ENCODE assay signal across 14 mouse cellular contexts in the genomic region with DNA sequence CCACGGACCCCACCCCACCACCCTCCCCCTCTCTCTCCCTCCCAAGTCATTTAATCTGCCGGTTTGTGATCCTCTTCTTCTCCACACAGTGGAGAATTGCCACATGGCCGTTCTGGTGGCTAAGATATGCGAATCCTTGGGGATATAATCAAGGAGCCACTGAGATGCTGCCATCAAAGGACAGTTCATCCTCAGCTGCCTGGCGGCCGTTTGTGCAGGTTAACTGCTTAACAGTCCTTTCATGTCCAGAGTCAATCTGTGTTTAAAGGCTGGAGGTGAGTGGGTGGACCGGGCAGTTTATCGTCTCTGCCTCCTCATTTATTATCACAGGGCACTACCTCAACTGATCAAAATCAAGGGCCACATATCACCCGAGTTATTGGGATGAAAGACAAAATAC.
DNase-seq lines count a peak whose midpoint lies in the region; ATAC-seq lines count a peak whose summit lies in the region.
"Had no signal": no experiment of that assay in that cellular context is flagged by ENCODE, and none has a peak within 500 bp of the region (broad histone marks: within the 10 kb centered on the region; RNA-seq: fewer than 3 reads in every experiment).

No protein-coding gene starts in this region.

- no peak for ATAC-seq in heart, embryonic 13.5 days (ENCODE audit: extremely low read depth, insufficient number of reproducible peaks, low FRiP score, low TSS enrichment)
- no peak for ATAC-seq in embryonic facial prominence, embryonic 14.5 days (ENCODE audit: low read depth)
- no peak; the same call in 1 of the 2 replicates for ATAC-seq in midbrain, embryonic 14.5 days (ENCODE audit: low FRiP score, low TSS enrichment)

- peak overlapping the region; percentile 36; the same call in 1 of the 2 replicates for H3K27ac ChIP-seq in heart, embryonic 13.5 days (replicated peaks)
- H3K27ac ChIP-seq in heart, embryonic 10.5 days = no peak overlapping the region
- no peak overlapping the region for H3K27ac ChIP-seq in embryonic facial prominence, embryonic 14.5 days (replicated peaks; ENCODE audit: low read depth, low read length)
- peak overlapping the region; percentile 71; the same call in 1 of the 2 replicates for H3K27ac ChIP-seq in limb, embryonic 10.5 days
- H3K27ac ChIP-seq in midbrain, embryonic 14.5 days (replicated peaks; ENCODE audit: low read depth, low read length) = no peak overlapping the region
- H3K27ac ChIP-seq: gastrocnemius, adult 2 months; hindbrain, embryonic 15.5 days; liver, embryonic 14.5 days had no signal

- no peaks in the 10 kb centered on the region for H3K9me3 ChIP-seq in heart, embryonic 13.5 days
- no peaks in the 10 kb centered on the region for H3K9me3 ChIP-seq in heart, embryonic 10.5 days
- no peaks in the 10 kb centered on the region for H3K9me3 ChIP-seq in embryonic facial prominence, embryonic 14.5 days (ENCODE audit: control insufficient read depth, low read length)
- H3K9me3 ChIP-seq in limb, embryonic 10.5 days (replicated peaks) = no peaks in the 10 kb centered on the region
- no peaks in the 10 kb centered on the region for H3K9me3 ChIP-seq in midbrain, embryonic 14.5 days (ENCODE audit: control insufficient read depth, low read length)
- H3K9me3 ChIP-seq: hindbrain, embryonic 15.5 days; limb, embryonic 12.5 days had no signal

- peak overlapping the region; percentile 11; the same call in 1 of the 2 replicates for H3K4me2 ChIP-seq in heart, embryonic 13.5 days
- H3K4me2 ChIP-seq in embryonic facial prominence, embryonic 14.5 days (ENCODE audit: low read depth, low read length) = peak overlapping the region; percentile 13; the same call in 1 of the 2 replicates
- no peak overlapping the region for H3K4me2 ChIP-seq in midbrain, embryonic 14.5 days (ENCODE audit: low read length)
- H3K4me2 ChIP-seq: hindbrain, embryonic 15.5 days; limb, embryonic 12.5 days had no signal

- peaks cover 18% of the 10 kb centered on the region for H3K4me1 ChIP-seq in heart, embryonic 13.5 days
- H3K4me1 ChIP-seq in heart, embryonic 10.5 days = peaks cover 20% of the 10 kb centered on the region
- peaks cover 14% of the 10 kb centered on the region for H3K4me1 ChIP-seq in embryonic facial prominence, embryonic 14.5 days (ENCODE audit: control insufficient read depth, insufficient read depth, low read length)
- peaks cover 28% of the 10 kb centered on the region for H3K4me1 ChIP-seq in limb, embryonic 10.5 days
- H3K4me1 ChIP-seq in midbrain, embryonic 14.5 days (ENCODE audit: control insufficient read depth, insufficient read depth, low read length) = peaks cover 21% of the 10 kb centered on the region
- H3K4me1 ChIP-seq: hindbrain, embryonic 15.5 days had no signal

- H3K36me3 ChIP-seq in heart, embryonic 13.5 days = no peaks in the 10 kb centered on the region
- no peaks in the 10 kb centered on the region for H3K36me3 ChIP-seq in heart, embryonic 10.5 days
- no peaks in the 10 kb centered on the region for H3K36me3 ChIP-seq in embryonic facial prominence, embryonic 14.5 days (ENCODE audit: control insufficient read depth, insufficient read depth, low read length)
- H3K36me3 ChIP-seq in limb, embryonic 10.5 days = no peaks in the 10 kb centered on the region
- H3K36me3 ChIP-seq in midbrain, embryonic 14.5 days (ENCODE audit: control insufficient read depth, insufficient read depth, low read length) = no peaks in the 10 kb centered on the region
- H3K36me3 ChIP-seq: hindbrain, embryonic 15.5 days; limb, embryonic 12.5 days had no signal

- H3K27me3 ChIP-seq in heart, embryonic 13.5 days (replicated peaks) = no peaks in the 10 kb centered on the region
- H3K27me3 ChIP-seq in heart, embryonic 10.5 days (ENCODE audit: insufficient read depth, poor library complexity, severe bottlenecking) = no peaks in the 10 kb centered on the region
- H3K27me3 ChIP-seq in embryonic facial prominence, embryonic 14.5 days (replicated peaks; ENCODE audit: control insufficient read depth, insufficient read depth, low read length) = no peaks in the 10 kb centered on the region
- no peaks in the 10 kb centered on the region for H3K27me3 ChIP-seq in limb, embryonic 10.5 days (ENCODE audit: low read depth, poor library complexity, severe bottlenecking)
- no peaks in the 10 kb centered on the region for H3K27me3 ChIP-seq in midbrain, embryonic 14.5 days (ENCODE audit: control insufficient read depth, insufficient read depth, low read length)
- H3K27me3 ChIP-seq: hindbrain, embryonic 15.5 days; limb, embryonic 12.5 days had no signal

- no peak overlapping the region for H3K9ac ChIP-seq in heart, embryonic 13.5 days
- H3K9ac ChIP-seq in embryonic facial prominence, embryonic 14.5 days (ENCODE audit: low read depth, low read length) = no peak overlapping the region
- H3K9ac ChIP-seq in midbrain, embryonic 14.5 days (replicated peaks; ENCODE audit: low read length) = no peak overlapping the region
- H3K9ac ChIP-seq: hindbrain, embryonic 15.5 days; limb, embryonic 12.5 days; liver, embryonic 14.5 days had no signal

- DNase-seq in heart, embryonic 10.5 days (ENCODE audit: low spot score) = no peak
- no peak for DNase-seq in embryonic facial prominence, embryonic 14.5 days (ENCODE audit: low spot score)
- DNase-seq in limb, embryonic 10.5 days (ENCODE audit: low spot score) = peak; percentile 37
- DNase-seq in midbrain, embryonic 14.5 days = peak; percentile 46
- no peak for DNase-seq in retina, postnatal 1 day
- no peak for DNase-seq in kidney, adult 18-20 months
- DNase-seq: gastrocnemius, adult 2 months; kidney, adult 11 months; right cerebral cortex, postnatal 14 days had no signal

- H3K4me3 ChIP-seq in heart, embryonic 13.5 days = no peak overlapping the region
- H3K4me3 ChIP-seq in heart, embryonic 10.5 days = no peak overlapping the region
- H3K4me3 ChIP-seq in embryonic facial prominence, embryonic 14.5 days (ENCODE audit: low read depth, low read length) = no peak overlapping the region
- peak overlapping the region; percentile 10; the same call in 1 of the 2 replicates for H3K4me3 ChIP-seq in limb, embryonic 10.5 days
- no peak overlapping the region for H3K4me3 ChIP-seq in midbrain, embryonic 14.5 days (replicated peaks; ENCODE audit: low read depth, low read length)
- H3K4me3 ChIP-seq: gastrocnemius, adult 2 months; hindbrain, embryonic 15.5 days; layer of hippocampus, adult 2 months; limb, embryonic 12.5 days had no signal

- 34% methylated on average over 9 of the region's 9 CpGs for WGBS in heart, embryonic 13.5 days
- 44% methylated on average over 9 of the region's 9 CpGs for WGBS in heart, embryonic 10.5 days
- WGBS in embryonic facial prominence, embryonic 14.5 days = 31% methylated on average over 9 of the region's 9 CpGs
- 10% methylated on average over 9 of the region's 9 CpGs for WGBS in limb, embryonic 10.5 days
- WGBS in midbrain, embryonic 14.5 days = 36% methylated on average over 9 of the region's 9 CpGs

Comparison
In these comparisons a context has a peak if more than half of its experiments do, and no peak if none do; other contexts are left out.
1. H3K27ac ChIP-seq: peak in heart, embryonic 13.5 days (single experiment) and limb, embryonic 10.5 days (single experiment); none in heart, embryonic 10.5 days (single experiment), embryonic facial prominence, embryonic 14.5 days (single experiment) and midbrain, embryonic 14.5 days (single experiment).
2. DNase-seq: peak in limb, embryonic 10.5 days (single experiment) and midbrain, embryonic 14.5 days (single experiment); none in heart, embryonic 10.5 days (single experiment), embryonic facial prominence, embryonic 14.5 days (single experiment), retina, postnatal 1 day (single experiment) and kidney, adult 18-20 months (single experiment).